Mouse (Mus musculus) intestine, embryonic 16.5 days (tissue): Measurements from ENCODE around the gene Cdhr3. TPM values are rescaled to one million over a fixed set of nuclear protein-coding genes. Genes with fewer than 3 reads are reported as not detected.
A peak's percentile ranks its signal among the peaks of the same experiment; 100 is the strongest.

Experiments used
- ATAC-seq: fragments of 200-750 bp; cut with Nextera tagmentation; 2 replicates; pipeline ENCODE4 v1.8.0; 2017; ENCODE audit warnings: moderate TSS enrichment, moderate library complexity
- H3K27ac ChIP-seq: fragments of 300-500 bp; sonication (generic); 2 replicates; pipeline ENCODE4 v1.5.1; 2014; ENCODE audit warnings: mild to moderate bottlenecking, low read length
- H3K27me3 ChIP-seq: fragments of 300-500 bp; sonication (generic); replicated peaks from 2 replicates; pipeline ENCODE4 v1.6.1; 2014; ENCODE audit warnings: low read length, control low read depth, mixed read lengths; ENCODE audit not compliant: control insufficient read depth, insufficient read depth
- H3K36me3 ChIP-seq: fragments of 300-500 bp; sonication (generic); 2 replicates; pipeline ENCODE4 v1.6.1; 2014; ENCODE audit warnings: low read length, control low read depth; ENCODE audit not compliant: control insufficient read depth, insufficient read depth
- H3K4me1 ChIP-seq: fragments of 300-500 bp; sonication (generic); 2 replicates; pipeline ENCODE4 v1.6.1; 2014; ENCODE audit warnings: low read length, control low read depth, mixed read lengths; ENCODE audit not compliant: control insufficient read depth, insufficient read depth
- H3K4me2 ChIP-seq: fragments of 300-500 bp; sonication (generic); 2 replicates; pipeline ENCODE4 v1.6.1; 2014; ENCODE audit warnings: low read depth, low read length, control low read depth
- H3K4me3 ChIP-seq: fragments of 300-500 bp; sonication (generic); 2 replicates; pipeline ENCODE4 v1.5.1; 2014; ENCODE audit warnings: mild to moderate bottlenecking, low read length
- H3K9ac ChIP-seq: fragments of 300-500 bp; sonication (generic); 2 replicates; pipeline ENCODE4 v1.6.1; 2014; ENCODE audit warnings: low read depth, low read length
- H3K9me3 ChIP-seq: fragments of 300-500 bp; sonication (generic); 2 replicates; pipeline ENCODE4 v1.6.1; 2016; ENCODE audit warnings: low read length, control low read depth; ENCODE audit not compliant: control insufficient read depth
- WGBS: fragments of 180-500 bp; shearing (Covaris S2); extraction: QIAGEN DNeasy Blood & Tissue Kit; methylation state at CpG from one replicate; pipeline ENCODE4 v1.1.7; 2014; 5-methylcytosine and 5-hydroxymethylcytosine counted together
- polyA plus RNA-seq: library from polyadenylated mRNA; unstranded; fragments of >200 nt; fragmentation: Nextera tagmentation; extraction: Ambion mirVana; gene quantifications from 2 replicates; pipeline ENCODE4 v1.2.1, GENCODE M21; 2015

The Cdhr3 gene
- polyA plus RNA-seq, 1 experiment from 2014 or later: 0.04 TPM

- Histone ChIP-seq H3K27ac (no peak overlapping the region), H3K9me3 (no peaks in the 10 kb centered on the region), H3K4me2 (no peak overlapping the region), H3K9ac (no peak overlapping the region), H3K4me3 (no peak overlapping the region), H3K4me1 (peaks cover 9% of the 10 kb centered on the region; the same call in 1 of the 2 replicates), H3K27me3 (no peaks in the 10 kb centered on the region), H3K36me3 (no peaks in the 10 kb centered on the region)
- no peak for ATAC-seq
- WGBS: 37% methylated on average over 6 of the region's 6 CpGs
Measured at GRCm38 (mm10) chr12:33033221-33033620, 59.5 kb downstream of the Cdhr3 start.

- ATAC-seq: no peak
- Histone ChIP-seq H3K4me3 (no peak overlapping the region), H3K9me3 (no peaks in the 10 kb centered on the region), H3K9ac (no peak overlapping the region), H3K27ac (no peak overlapping the region), H3K4me1 (peaks cover 17% of the 10 kb centered on the region), H3K4me2 (no peak overlapping the region), H3K27me3 (no peaks in the 10 kb centered on the region), H3K36me3 (no peaks in the 10 kb centered on the region)
- 74% methylated on average over 2 of the region's 2 CpGs for WGBS
Measured at GRCm38 (mm10) chr12:33030589-33030988, 62.1 kb downstream of the Cdhr3 start.

GRCm38 (mm10) chr12:33030066-33030465 lies 62.6 kb downstream of the Cdhr3 start:
- no peak for ATAC-seq
- Histone ChIP-seq H3K9ac (no peak overlapping the region), H3K27me3 (no peaks in the 10 kb centered on the region), H3K4me2 (no peak overlapping the region), H3K4me1 (peaks cover 13% of the 10 kb centered on the region), H3K4me3 (no peak overlapping the region), H3K27ac (no peak overlapping the region), H3K9me3 (no peaks in the 10 kb centered on the region), H3K36me3 (no peaks in the 10 kb centered on the region)
- WGBS: 53% methylated on average over 13 of the region's 13 CpGs

- Histone ChIP-seq H3K4me1 (peaks cover 9% of the 10 kb centered on the region), H3K9me3 (no peaks in the 10 kb centered on the region), H3K27ac (no peak overlapping the region), H3K9ac (no peak overlapping the region), H3K4me3 (no peak overlapping the region), H3K4me2 (no peak overlapping the region), H3K27me3 (no peaks in the 10 kb centered on the region), H3K36me3 (no peaks in the 10 kb centered on the region)
- no peak for ATAC-seq
- 67% methylated on average over 13 of the region's 13 CpGs for WGBS
Measured at GRCm38 (mm10) chr12:33028708-33029107, 64.0 kb downstream of the Cdhr3 start.

GRCm38 (mm10) chr12:33028109-33028691 lies 64.5 kb downstream of the Cdhr3 start:
- H3K4me1 ChIP-seq: peaks cover 9% of the 10 kb centered on the region
- no peak overlapping the region for H3K9ac ChIP-seq
- ATAC-seq: 0 out of 2 replicates have a peak, but pooled peaks have one; percentile 3
- H3K4me3 ChIP-seq: no peak overlapping the region
- no peaks in the 10 kb centered on the region for H3K9me3 ChIP-seq
- no peak overlapping the region for H3K27ac ChIP-seq
- H3K4me2 ChIP-seq: no peak overlapping the region
- 54% methylated on average over 10 of the region's 10 CpGs for WGBS
- no peaks in the 10 kb centered on the region for H3K27me3 ChIP-seq
- no peaks in the 10 kb centered on the region for H3K36me3 ChIP-seq

GRCm38 (mm10) chr12:33027093-33027492 lies 65.6 kb downstream of the Cdhr3 start:
- Histone ChIP-seq H3K4me3 (no peak overlapping the region), H3K4me2 (no peak overlapping the region), H3K9ac (0 out of 2 replicates have a peak overlapping the region, but pooled peaks have one; percentile 20), H3K27ac (no peak overlapping the region), H3K36me3 (no peaks in the 10 kb centered on the region), H3K4me1 (peaks cover 9% of the 10 kb centered on the region), H3K9me3 (no peaks in the 10 kb centered on the region), H3K27me3 (no peaks in the 10 kb centered on the region)
- ATAC-seq: peak; percentile 71
- WGBS: 0% methylated on average over 10 of the region's 10 CpGs

GRCm38 (mm10) chr12:33024524-33024923 lies 68.2 kb downstream of the Cdhr3 start:
- no peaks in the 10 kb centered on the region for H3K9me3 ChIP-seq
- no peak for ATAC-seq
- no peaks in the 10 kb centered on the region for H3K27me3 ChIP-seq
- H3K4me3 ChIP-seq: no peak overlapping the region
- H3K27ac ChIP-seq: no peak overlapping the region
- no peak overlapping the region for H3K4me2 ChIP-seq
- no peak overlapping the region for H3K9ac ChIP-seq
- WGBS: 82% methylated on average over 6 of the region's 6 CpGs
- H3K36me3 ChIP-seq: no peaks in the 10 kb centered on the region
- H3K4me1 ChIP-seq: peaks cover 9% of the 10 kb centered on the region

GRCm38 (mm10) chr12:33021751-33022150 lies 70.9 kb downstream of the Cdhr3 start:
- no peaks in the 10 kb centered on the region for H3K27me3 ChIP-seq
- H3K4me3 ChIP-seq: no peak overlapping the region
- WGBS: 85% methylated on average over 4 of the region's 4 CpGs
- H3K27ac ChIP-seq: no peak overlapping the region
- no peaks in the 10 kb centered on the region for H3K9me3 ChIP-seq
- H3K4me1 ChIP-seq: no peaks in the 10 kb centered on the region
- H3K36me3 ChIP-seq: no peaks in the 10 kb centered on the region
- no peak overlapping the region for H3K9ac ChIP-seq
- ATAC-seq: no peak
- no peak overlapping the region for H3K4me2 ChIP-seq

- H3K4me2 ChIP-seq: no peak overlapping the region
- no peaks in the 10 kb centered on the region for H3K9me3 ChIP-seq
- no peak for ATAC-seq
- H3K4me3 ChIP-seq: no peak overlapping the region
- WGBS: 79% methylated on average over 9 of the region's 9 CpGs
- H3K9ac ChIP-seq: no peak overlapping the region
- H3K27ac ChIP-seq: no peak overlapping the region
- H3K36me3 ChIP-seq: no peaks in the 10 kb centered on the region
- H3K4me1 ChIP-seq: no peaks in the 10 kb centered on the region
- H3K27me3 ChIP-seq: no peaks in the 10 kb centered on the region
Measured at GRCm38 (mm10) chr12:33021140-33021539, 71.5 kb downstream of the Cdhr3 start.

GRCm38 (mm10) chr12:33020011-33020410 lies 72.7 kb downstream of the Cdhr3 start:
- H3K4me2 ChIP-seq: no peak overlapping the region
- no peak overlapping the region for H3K9ac ChIP-seq
- no peaks in the 10 kb centered on the region for H3K9me3 ChIP-seq
- H3K4me1 ChIP-seq: no peaks in the 10 kb centered on the region
- H3K27me3 ChIP-seq: no peaks in the 10 kb centered on the region
- H3K27ac ChIP-seq: no peak overlapping the region
- H3K4me3 ChIP-seq: no peak overlapping the region
- no peak for ATAC-seq
- H3K36me3 ChIP-seq: no peaks in the 10 kb centered on the region
- 81% methylated on average over 6 of the region's 6 CpGs for WGBS
